Mouse (Mus musculus) R1 (cell line): ENCODE measurements around the gene Esr1.
A peak's percentile ranks its signal among the peaks of the same experiment; 100 is the strongest.
"Not testable (repeated sequence)": the region's sequence is repeated elsewhere in the genome, so short reads cannot be mapped to it uniquely, and the experiment has no call there.

Source experiments
- DNase-seq: peaks from one replicate; pipeline ENCODE4 v3.0.0-alpha.2; 2018; ENCODE audit warnings: low read depth, low spot score

The Esr1 gene

DNA sequence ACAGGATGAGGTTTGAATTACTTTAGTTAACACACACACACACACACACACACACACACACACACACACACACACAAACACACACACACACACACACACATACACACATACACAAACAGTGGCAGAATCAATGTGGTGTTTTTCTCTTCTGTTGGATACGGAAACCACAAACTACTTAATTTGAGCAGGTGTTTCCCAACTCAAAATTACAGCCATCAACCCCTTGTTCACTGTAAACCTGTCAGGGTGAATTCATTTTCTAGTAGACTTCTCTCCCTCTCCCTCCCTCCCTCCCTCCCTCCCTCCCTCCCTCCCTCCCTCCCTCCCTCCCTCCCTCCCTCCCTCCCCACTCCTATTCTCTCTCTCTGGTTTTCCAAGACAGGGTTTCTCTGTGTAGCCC, 8.0 kb downstream of the Esr1 start:
- not testable (repeated sequence) for DNase-seq

DNA sequence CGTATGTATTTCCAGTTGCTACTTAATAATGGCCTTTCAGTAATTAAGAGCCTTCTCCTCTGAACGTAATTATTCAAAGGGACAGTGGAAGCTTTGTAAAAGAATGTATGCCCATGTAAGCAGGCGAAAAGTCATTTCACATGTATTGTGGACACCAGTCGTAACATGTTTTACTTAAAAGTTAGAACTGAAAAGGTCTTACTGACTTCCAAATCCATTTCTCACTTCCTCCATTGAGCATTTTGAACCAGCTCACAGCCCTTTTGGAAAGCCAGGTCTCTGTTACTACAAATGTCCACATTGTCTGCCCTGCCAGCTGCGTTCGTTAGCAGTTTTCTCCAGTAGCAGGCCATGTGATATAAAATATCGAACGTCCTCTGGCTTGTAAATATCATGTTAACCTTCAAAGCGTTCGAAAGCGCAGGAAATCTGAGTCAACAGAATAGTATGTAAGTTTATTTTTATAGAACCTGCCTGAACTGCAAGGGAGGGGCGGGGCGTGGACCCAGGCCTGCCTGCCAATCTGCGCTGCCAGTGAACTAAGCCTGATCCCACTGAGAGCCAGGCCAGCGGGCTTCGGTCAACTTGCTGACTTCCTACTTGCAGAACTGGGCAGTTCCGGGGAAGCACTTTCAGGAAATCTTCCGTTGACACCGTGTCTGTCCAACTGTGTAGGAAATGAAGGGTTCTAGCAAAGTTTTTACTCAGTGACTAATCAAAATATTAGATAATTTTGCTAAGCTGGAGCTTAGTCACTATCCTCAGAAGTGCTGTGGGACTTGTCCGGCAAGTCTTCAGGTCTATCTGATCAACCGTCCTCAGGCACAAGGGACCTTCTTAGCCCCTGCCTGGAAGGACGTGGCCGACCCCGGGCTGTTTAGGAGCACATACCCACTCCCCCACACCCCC, 9.5 kb downstream of the Esr1 start:
- DNase-seq, result no peak

DNA sequence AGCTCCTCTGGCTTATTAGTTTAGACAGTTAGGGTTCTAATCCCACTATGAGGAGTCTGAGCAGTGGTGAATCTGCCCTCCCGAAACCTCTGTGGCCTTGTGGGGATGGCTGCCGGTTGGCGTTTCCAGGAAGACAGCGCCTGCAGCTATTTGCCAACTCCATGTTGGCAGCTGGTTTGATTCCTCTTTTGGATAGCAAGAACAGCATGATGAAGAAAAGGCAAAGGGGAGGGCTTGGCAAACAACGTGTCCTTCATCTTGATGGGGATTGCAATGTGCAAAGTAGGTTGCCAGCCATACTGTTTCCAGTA, 10.1 kb downstream of the Esr1 start:
- no peak for DNase-seq

DNA sequence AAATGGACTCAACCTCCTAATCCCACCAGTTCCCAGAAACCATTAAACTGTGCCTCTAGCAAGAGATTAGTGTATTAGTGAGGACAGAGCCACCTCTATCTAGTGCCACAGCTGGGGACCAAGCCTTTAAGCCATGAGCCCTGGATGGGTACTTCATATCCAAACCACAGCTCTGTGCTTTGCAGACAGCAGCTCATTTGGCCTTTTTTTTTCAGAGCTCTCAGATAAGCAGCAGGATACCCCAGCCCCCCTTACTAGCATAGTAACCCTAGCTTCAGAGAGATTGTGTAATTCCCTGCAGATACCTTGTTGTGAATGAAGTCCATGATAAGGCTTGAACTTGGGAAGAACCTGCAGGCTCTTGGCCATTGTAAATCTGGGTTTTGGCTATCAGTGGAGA, 11.9 kb downstream of the Esr1 start:
- no peak for DNase-seq

DNA sequence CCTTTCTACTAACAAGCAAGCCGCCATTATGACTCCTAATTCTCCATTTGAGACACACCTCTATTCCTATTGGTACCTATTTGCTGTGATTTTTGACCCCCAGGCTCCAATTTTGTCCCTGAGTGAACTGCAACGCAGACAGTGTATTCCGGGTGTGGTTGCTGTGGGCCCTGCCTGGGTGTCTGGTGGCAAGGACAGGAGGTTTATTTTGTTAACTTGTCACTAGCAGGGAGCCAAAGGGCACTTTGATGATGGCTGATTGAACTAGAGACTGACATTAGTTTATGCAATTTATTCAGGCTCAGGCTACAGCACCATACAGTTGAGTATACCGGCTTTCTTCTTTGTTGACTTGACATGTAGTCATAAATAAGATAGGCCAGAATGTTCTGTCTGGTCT, 13.2 kb downstream of the Esr1 start:
- no peak for DNase-seq

DNA sequence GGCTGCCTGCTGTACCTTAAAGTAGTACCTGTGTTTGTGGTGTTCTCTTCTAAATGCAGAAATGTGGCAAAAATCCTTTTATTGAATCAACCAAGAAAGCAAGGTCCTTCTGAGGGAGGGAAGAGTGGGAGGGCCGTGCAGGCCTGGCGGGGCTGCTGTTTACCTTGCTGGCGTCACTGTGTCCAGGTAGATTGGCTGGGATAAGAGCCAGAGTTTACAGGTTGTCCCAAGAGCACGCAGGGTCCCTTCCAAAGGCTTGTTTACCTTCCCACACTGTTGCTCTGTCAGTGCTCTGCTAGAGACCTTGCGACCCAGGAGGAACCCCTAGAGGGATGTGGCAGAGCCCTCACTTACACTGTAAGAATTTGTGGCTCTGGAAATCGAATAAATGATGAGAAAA, 13.9 kb downstream of the Esr1 start:
- no peak for DNase-seq

DNA sequence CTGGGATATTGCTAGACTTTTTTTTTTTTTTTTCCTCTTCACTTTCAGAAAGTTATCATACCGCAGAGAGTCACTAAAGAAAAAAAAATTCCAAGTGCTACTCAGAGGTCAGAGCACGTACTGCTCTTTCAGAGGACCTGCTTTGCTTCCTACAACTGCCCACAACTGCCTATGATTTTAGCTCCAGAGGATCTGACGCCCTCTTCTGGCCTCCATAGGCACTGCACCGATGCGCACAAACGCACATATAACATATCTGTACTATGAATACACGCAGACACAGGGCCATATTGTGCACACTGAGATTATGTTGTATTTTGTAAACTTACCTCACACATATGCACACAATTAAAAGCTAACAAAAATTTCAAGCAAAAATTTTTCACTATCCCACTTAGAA, 15.0 kb downstream of the Esr1 start:
- peak; percentile 57 for DNase-seq

DNA sequence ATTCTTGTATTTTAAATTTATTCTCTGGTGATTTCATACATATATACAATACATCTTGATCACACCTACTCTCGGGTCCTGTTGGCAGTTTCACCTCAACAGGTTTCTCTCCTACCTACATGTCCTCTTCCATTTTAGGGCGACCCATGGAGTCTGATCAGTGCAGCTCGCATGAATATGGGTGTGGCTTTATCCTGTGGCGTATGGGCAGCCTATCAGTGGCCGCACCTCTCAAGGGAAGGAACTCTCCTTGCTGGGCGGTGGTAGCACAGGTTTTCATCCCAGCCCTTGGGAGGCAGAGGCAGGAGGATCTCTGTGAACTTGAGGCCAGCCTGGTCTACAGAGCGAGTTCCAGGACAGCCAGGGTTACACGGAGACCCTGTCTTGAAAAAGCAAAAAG, 15.6 kb downstream of the Esr1 start:
- peak; percentile 39 for DNase-seq

DNA sequence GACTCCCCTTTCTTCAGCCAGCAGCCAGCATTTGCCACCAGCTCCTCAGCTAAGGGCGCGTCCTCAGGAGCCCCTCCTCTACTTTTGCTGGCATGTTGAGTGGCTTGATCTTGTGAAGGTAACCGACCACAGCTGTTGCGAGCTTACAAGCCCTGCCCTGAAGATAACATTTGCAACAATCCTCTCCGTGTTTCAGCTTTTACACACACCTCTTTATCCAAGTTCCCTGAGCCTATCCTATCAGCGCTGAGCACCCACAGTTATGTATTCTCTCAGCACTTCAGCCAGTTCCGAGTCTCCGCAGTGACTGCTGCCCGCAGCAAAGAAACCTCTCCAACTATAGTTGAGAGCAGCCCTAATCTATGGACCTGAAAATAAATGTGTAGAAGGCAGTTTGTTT, 16.0 kb downstream of the Esr1 start:
- peak; percentile 16 for DNase-seq

DNA sequence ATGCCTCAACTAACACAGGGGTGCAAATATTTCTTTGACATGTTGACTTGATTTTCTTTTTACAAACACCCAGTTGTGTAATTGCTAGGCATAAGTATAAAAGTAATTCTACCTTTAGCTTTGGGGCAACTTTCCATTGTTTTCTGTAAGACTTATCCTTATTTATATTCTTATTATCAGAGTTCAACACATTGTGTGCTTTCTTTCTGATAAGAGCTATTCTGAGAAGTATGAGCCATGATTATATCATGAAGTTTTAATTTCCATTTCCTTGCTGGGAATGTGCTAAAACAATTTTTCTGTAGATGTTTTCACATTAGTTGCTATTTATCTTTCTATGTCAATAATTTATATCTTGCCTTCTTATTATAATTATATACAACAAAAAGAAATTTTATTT, 17.9 kb downstream of the Esr1 start:
- DNase-seq, result no peak

DNA sequence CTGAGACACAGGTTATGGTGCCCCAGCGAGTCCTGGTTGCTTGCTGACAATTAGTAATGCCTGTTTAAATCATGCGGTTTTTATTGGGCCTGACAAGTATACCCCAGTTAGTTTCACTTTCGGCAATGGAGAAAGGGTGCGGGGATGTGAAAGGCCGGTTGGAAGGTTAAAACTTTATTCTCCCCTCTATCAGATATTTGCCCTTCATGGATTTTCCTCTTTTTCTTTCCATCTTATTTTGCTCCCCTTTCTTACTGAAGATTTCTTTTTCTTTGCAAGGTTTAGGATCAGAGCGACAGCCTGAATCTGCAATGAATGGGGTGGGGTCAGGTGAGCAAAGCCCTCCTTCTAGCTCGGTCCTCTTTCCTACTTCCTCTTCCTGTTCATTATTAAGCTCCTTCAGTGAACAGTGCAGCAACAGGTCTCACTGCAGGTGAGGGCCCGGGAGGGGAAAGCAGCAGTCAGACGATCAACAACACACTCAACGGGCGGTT, 20.9 kb downstream of the Esr1 start:
- DNase-seq, result no peak

DNA sequence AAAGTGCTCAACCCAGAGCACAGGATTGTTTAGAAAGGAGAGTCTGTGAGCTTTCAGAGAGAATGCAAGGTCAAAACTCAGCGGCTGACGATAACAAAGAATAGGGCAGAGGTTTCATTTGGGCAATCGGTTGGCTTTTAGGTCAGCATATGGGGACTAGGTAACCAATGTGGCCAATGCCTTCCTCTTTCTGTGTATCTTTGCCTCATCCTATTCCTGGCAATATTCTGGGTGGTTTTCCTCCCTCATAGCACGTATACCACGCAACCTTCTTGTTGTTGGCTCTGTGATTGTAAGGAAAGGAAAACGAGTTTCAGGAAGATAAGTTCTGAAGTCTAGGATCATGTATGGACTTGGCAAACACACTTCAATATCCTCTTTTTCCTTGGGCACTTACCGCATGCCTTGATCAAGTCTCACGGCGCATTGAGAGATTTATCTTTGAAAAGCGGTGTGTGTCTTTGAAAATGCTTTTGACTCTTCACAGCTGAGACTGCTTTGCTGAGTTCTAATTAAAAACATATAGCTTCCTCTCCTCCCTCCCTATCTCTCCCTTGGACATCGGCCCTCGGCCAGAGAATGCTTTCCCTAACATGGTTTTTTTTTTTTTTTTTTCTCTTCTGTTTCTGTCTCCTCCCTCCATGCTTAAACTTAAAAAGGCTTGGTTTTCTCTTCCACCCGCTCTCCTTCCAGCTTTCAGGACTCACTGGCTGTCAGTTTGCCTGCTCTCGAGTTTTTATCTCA, 22.1 kb downstream of the Esr1 start:
- DNase-seq, result no peak

DNA sequence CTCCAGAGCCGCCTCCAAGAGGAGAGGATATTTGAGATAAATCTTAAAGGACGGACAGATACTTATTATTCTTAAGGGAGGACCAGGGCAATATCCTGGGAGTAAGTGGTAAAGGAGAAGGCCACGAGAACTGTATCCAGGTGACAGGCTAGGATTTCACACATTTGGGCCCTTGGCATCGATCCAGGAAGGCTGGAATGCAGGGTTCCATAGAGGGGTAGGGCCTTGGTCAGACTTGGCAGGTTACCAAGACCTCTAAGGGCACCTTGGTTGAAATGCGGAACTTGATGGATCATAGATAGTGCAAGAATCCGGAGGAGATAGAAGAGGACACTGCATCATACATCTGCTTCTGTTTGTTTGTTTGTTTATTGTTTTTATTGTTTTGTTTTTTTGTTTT, 24.3 kb downstream of the Esr1 start:
- DNase-seq, result peak; percentile 40

DNA sequence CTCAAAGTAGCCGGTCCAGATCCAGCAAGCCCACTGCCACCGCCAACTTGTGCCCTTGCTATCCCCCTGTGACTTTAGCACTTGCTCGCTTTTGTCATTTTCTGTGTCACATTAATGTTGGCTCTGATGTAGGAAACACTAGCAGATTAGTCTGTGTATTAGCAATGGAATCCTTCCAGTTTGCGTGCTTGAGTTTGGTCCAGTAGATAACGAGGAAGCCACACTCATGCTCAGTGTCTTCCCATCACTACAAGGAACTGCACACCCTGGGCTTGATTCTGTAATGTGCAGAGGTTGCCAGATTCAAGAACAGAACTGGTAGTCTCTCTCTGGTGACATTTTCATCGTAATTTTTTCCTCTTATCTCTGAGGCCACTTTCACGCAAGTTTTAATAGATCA, 34.7 kb downstream of the Esr1 start:
- no peak for DNase-seq

DNA sequence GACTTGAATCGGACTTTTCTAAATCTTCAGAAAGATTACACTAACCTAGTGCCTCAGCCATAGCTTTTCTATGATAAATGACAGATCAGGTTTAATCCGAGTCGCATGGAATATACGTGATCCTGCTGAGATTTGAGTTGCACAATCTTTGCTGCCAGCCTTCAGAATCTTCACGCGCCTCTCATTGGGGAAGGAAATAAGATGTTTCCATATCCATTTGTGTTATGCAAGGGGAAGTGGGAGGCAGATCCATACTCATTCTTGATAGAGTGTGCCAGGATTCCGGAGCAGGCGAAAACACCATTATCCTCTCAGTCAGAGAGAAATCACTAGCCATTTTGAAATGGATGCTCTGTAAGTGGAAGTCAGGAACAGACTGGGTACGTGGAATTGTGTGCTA, 35.5 kb downstream of the Esr1 start:
- no peak for DNase-seq

DNA sequence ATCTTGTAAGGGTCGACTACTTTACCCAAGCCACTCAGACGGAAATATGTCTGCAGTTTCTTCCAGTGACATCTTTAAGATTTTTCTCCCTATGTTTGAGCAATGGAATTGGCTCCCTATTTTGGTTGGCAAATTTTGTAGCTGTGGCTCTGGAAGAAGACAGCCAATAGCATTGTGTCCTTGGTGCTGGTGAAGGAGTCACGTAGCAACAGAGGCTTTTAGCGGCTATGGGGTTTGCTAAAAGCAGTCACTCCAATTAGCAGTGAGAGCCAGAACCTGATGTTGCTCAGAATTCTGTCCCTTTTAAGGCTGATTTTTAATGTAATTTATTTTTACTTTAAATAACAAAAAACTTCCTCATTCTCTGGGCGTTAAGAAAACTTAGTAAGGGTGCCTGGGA, 54.0 kb downstream of the Esr1 start:
- DNase-seq, result no peak

DNA sequence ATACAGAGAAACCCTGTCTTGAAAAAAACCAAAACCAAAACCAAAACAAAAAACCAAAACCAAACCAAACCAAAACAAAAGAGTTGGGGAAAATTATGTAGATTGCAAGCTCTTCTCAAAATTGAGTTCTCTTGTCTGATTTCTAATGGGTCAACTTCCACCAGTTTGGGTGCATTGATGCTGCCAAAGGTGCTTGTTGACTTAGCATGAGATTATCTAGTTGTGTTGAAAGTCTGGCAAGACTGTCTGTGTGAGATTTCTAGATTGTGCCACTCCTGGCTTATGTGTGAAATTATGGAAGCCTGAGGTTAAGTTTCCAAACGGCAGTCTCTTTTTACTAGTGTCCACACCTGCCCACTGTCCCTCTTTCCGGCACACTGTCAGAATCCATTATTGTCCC, 55.6 kb downstream of the Esr1 start:
- DNase-seq, result no peak

DNA sequence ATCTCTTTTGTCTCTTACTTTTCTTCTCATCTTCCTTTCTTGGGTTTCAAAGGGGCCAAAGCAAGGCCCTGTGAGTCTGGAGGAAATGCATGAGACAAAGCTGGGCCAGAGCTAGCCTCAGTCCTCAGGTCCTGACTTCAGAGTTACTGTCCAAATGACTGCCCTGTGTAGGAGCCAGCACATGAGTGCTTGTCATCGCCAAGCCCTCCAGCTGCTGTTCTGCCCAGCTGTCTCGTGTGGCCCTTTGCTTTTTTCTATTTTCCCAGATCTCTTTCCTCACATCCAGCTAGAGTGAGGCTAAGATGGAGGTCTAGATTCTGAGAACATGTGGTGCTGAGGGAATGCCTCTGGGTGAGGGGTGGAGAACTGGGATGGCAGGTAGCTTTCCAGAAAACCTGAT, 58.7 kb downstream of the Esr1 start:
- no peak for DNase-seq

DNA sequence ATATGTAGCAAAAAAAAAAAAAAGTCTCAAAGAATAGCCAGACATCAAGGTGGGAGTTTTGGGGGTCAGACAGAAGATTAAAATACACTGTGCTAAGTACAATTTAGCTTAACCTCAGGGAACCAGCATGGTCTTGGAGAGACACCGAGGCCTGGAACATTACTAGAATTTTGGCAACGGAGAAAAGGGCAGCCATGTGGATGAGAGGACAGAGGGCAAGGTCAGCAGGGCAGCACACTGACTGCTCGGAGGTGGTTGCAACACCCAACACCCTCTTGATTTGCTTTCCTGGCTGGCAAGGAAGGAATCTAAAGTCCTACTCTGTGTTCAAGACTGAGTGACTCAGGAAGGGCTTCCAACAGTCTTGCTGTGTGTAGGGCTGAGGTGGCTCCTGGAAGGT, 60.5 kb downstream of the Esr1 start:
- DNase-seq, result no peak

DNA sequence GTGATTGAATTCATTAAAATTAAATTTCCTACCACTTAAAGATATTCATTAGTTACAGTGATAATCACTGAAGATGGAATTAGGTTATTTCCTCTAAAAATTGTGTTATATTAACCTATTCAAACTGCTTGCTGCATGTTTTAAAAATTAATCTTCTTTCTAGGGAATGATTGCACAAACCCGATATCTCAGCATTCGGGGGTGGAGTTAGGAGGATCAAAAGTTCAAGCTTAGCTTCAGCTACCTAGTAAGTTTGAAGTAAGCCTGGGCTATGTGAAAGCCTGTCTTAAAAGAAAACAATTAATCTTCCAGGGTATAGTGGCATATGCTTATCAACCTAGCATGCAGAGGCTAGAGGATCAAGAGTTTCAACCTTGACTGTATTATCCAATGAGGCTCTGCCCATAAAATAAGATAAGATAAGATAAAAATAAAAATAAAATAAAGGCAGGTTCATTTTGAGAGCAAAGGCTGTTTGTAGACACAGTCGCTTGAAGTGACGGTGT, 62.0 kb downstream of the Esr1 start:
- DNase-seq, result no peak

DNA sequence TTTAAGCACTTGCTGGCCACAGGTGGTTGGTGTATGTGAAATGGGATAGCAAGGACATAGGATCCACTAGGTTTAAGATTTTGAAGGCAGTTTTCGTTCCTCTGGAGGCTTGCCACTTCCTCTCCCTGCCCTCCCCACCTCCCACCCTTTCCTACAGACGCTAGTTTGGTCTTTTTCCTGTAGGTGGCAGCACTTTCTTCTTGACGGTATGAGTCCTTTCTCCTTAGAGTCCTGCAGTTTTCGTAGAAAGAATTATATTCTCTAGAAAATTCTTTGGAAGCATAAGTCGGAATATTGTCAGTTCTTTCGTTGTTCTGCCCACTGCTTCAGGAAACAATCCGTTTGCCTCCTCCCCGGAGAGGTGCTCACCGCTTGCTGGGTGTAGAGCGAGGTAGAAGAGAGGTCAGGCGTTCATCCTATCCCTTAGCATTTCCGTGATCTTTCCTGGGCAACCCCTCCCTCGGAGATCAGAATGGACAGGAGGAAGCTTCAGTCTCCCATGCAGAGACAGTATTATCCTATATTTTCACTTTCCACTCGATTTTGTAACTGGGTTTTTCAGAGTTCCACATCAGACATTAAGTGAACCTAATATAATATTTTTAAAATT, 63.7 kb downstream of the Esr1 start:
- DNase-seq, result peak; percentile 28

DNA sequence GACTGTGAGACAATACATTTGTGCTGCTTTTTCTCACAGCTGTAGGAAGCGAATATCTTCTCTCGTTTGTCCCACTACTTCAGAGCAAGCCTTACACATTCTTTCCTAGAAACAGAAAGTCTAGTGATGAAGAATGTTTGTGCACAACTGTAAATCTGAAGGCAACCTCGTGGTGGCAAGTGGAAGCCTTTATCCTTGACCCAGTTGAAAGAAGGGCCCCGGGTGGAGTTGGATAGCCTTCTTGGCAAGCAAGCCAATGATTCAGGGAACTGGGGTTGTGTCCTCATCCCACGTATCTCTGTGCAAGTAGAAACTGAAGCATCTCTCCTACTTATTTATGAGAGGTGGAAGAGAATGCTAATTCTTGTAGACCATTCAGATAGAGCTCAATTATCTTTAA, 71.7 kb downstream of the Esr1 start:
- no peak for DNase-seq
